Mouse (Mus musculus): ENCODE measurements around the gene E2f6.

DNA sequence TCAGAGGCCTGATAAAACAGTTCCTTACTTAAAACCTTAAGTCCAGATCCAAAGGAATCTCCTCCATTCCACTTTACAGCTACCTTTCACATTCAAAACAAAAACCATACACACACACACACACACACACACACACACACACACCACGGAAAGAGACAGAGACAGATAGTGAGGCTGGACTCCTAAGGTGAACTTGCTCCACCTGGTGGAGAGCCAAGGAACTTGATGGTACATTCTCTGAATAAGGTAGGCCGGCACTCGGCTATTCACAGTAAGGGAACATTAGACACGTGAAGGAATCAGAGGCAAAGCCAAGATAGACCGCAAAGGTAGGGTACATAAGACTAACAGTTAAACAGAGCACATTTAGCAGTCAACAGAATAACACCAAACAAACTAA lies 5.3 kb upstream of the E2f6 start:
- TF ChIP-seq CTCF (IDR thresholded peaks at IDR 0.05; ENCODE audit: borderline replicate concordance, insufficient read depth, low read length) (peak; percentile 48; the same call in 1 of the 2 replicates), POLR2A (IDR thresholded peaks at IDR 0.05; ENCODE audit: low read depth, low read length) (no peak)

All from embryonic fibroblast, embryonic 13.5 days (primary cell).